Mouse (Mus musculus) urinary bladder, postnatal 10 days (tissue): Measurements from ENCODE around the gene Anln.
"Not testable (repeated sequence)": the region's sequence is repeated elsewhere in the genome, so short reads cannot be mapped to it uniquely, and the experiment has no call there.

Source experiments
- DNase-seq: peaks from one replicate; pipeline ENCODE4 v3.0.0; 2022; ENCODE audit warnings: low spot score

The Anln gene

GRCm38 (mm10) chr9:22322381-22323211 lies 66.4 kb downstream of the Anln start:
- no peak for DNase-seq

GRCm38 (mm10) chr9:22319109-22319508 lies 69.9 kb downstream of the Anln start:
- no peak for DNase-seq

- DNase-seq = not testable (repeated sequence)
These were observed 72.9 kb downstream of the Anln start for GRCm38 (mm10) chr9:22316047-22316446.

GRCm38 (mm10) chr9:22314066-22314465 lies 74.9 kb downstream of the Anln start:
- DNase-seq = no peak

GRCm38 (mm10) chr9:22313218-22313617 lies 75.8 kb downstream of the Anln start:
- no peak for DNase-seq

GRCm38 (mm10) chr9:22309651-22310050 lies 79.3 kb downstream of the Anln start:
- no peak for DNase-seq

GRCm38 (mm10) chr9:22307920-22308262 lies 81.1 kb downstream of the Anln start:
- DNase-seq = not testable (repeated sequence)

- peak; percentile 65 for DNase-seq
These were observed 81.7 kb downstream of the Anln start, which contains the start of gene Zfp810 for GRCm38 (mm10) chr9:22307156-22307919. TSS of gene Zfp810 (minus strand) at chr9:22307648.

GRCm38 (mm10) chr9:22306726-22307125 lies 82.3 kb downstream of the Anln start:
- no peak for DNase-seq

- no peak for DNase-seq
These were observed 86.8 kb downstream of the Anln start for GRCm38 (mm10) chr9:22302199-22302598.
